Mouse (Mus musculus) kidney, adult 2 months (tissue): ENCODE measurements around the gene Med12l.

ENCODE experiments used
- CTCF ChIP-seq: fragments of 200-500 bp; conservative IDR thresholded peaks from 2 replicates; pipeline ENCODE4 v1.5.1; 2011; ENCODE audit warnings: low read depth, mild to moderate bottlenecking, control low read depth, low read length, moderate library complexity, mixed read lengths; ENCODE audit not compliant: insufficient read depth, insufficient read length
- POLR2A ChIP-seq: fragments of 200-500 bp; IDR thresholded peaks from one replicate; pipeline ENCODE4 v1.6.1; 2011; ENCODE audit warnings: low read depth, low read length, control low read depth

GRCm38 (mm10) chr3:59077278-59077677, 71.7 kb downstream of the Med12l start:
- TF ChIP-seq CTCF (0 out of 2 replicates have a peak, but pooled peaks have one; percentile 10), POLR2A (no peak)
